Comparison of ENCODE assay signal across 15 mouse cellular contexts in genomic region chr9:51518376-51518775, GRCm38 (mm10).
DNase-seq lines count a peak whose midpoint lies in the region; ATAC-seq and TF ChIP-seq lines count a peak whose summit lies in the region.
"Had no signal": no experiment of that assay in that cellular context is flagged by ENCODE, and none has a peak within 500 bp of the region (broad histone marks: within the 10 kb centered on the region; RNA-seq: fewer than 3 reads in every experiment).

No protein-coding gene starts in this region.

- no peak for TF ChIP-seq CTCF in midbrain, postnatal 0 days (IDR thresholded peaks at IDR 0.05)

- no peak overlapping the region for H3K4me3 ChIP-seq in embryonic facial prominence, embryonic 14.5 days (ENCODE audit: low read depth, low read length)
- no peak overlapping the region for H3K4me3 ChIP-seq in embryonic facial prominence, embryonic 10.5 days
- no peak overlapping the region for H3K4me3 ChIP-seq in heart, embryonic 10.5 days
- H3K4me3 ChIP-seq in midbrain, postnatal 0 days (ENCODE audit: low read depth, low read length): no peak overlapping the region
- H3K4me3 ChIP-seq in midbrain, embryonic 16.5 days (ENCODE audit: low read depth, low read length): no peak overlapping the region
- H3K4me3 ChIP-seq: forebrain, embryonic 13.5 days; midbrain, embryonic 15.5 days; neural tube, embryonic 15.5 days had no signal

- no peaks in the 10 kb centered on the region for H3K27me3 ChIP-seq in embryonic facial prominence, embryonic 14.5 days (replicated peaks; ENCODE audit: control insufficient read depth, insufficient read depth, low read length)
- H3K27me3 ChIP-seq in embryonic facial prominence, embryonic 10.5 days (replicated peaks; ENCODE audit: low read depth, poor library complexity, severe bottlenecking): no peaks in the 10 kb centered on the region
- no peaks in the 10 kb centered on the region for H3K27me3 ChIP-seq in heart, embryonic 10.5 days (ENCODE audit: insufficient read depth, poor library complexity, severe bottlenecking)
- H3K27me3 ChIP-seq in midbrain, postnatal 0 days (ENCODE audit: insufficient read depth, low read length): no peaks in the 10 kb centered on the region
- no peaks in the 10 kb centered on the region for H3K27me3 ChIP-seq in midbrain, embryonic 16.5 days (ENCODE audit: control insufficient read depth, insufficient read depth, low read depth, low read length)
- H3K27me3 ChIP-seq: forebrain, embryonic 13.5 days; midbrain, embryonic 15.5 days; neural tube, embryonic 15.5 days had no signal

- no peak for ATAC-seq in embryonic facial prominence, embryonic 14.5 days (ENCODE audit: low read depth)
- no peak for ATAC-seq in midbrain, postnatal 0 days (ENCODE audit: low FRiP score)
- no peak for ATAC-seq in midbrain, embryonic 16.5 days
- ATAC-seq: forebrain, embryonic 13.5 days; hindbrain, embryonic 16.5 days; midbrain, embryonic 15.5 days had no signal

- peak; percentile 75 for DNase-seq in embryonic facial prominence, embryonic 14.5 days (ENCODE audit: low spot score)
- no peak for DNase-seq in embryonic facial prominence, embryonic 10.5 days (ENCODE audit: low spot score)
- peak; percentile 36 to 46 for DNase-seq in heart, adult 9 months (ENCODE audit: low spot score in 2 of 2)
- DNase-seq in heart, embryonic 10.5 days (ENCODE audit: low spot score): no peak
- DNase-seq in midbrain, postnatal 0 days (ENCODE audit: low spot score): peak; percentile 58
- no peak for DNase-seq in spleen, postnatal 10 days (ENCODE audit: low spot score in 2 of 2)
- no peak for DNase-seq in natural killer cell, adult 2 months (ENCODE audit: low spot score in 2 of 2)
- DNase-seq: adrenal gland, postnatal 36 days; cerebellum, adult 11-12 months; liver had no signal

- 58% methylated on average over 4 of the region's 4 CpGs for WGBS in embryonic facial prominence, embryonic 14.5 days
- 83% methylated on average over 4 of the region's 4 CpGs for WGBS in embryonic facial prominence, embryonic 10.5 days
- 76% methylated on average over 4 of the region's 4 CpGs for WGBS in heart, embryonic 10.5 days
- WGBS in midbrain, postnatal 0 days: 86% methylated on average over 4 of the region's 4 CpGs
- WGBS in midbrain, embryonic 16.5 days: 96% methylated on average over 4 of the region's 4 CpGs

- no peak overlapping the region for H3K9ac ChIP-seq in embryonic facial prominence, embryonic 14.5 days (ENCODE audit: low read depth, low read length)
- H3K9ac ChIP-seq in midbrain, postnatal 0 days (replicated peaks; ENCODE audit: low read length, poor library complexity, severe bottlenecking): no peak overlapping the region
- H3K9ac ChIP-seq in midbrain, embryonic 16.5 days (ENCODE audit: low read depth, low read length): no peak overlapping the region
- H3K9ac ChIP-seq: forebrain, embryonic 13.5 days; midbrain, embryonic 15.5 days; neural tube, embryonic 15.5 days had no signal

- H3K9me3 ChIP-seq in embryonic facial prominence, embryonic 14.5 days (ENCODE audit: control insufficient read depth, low read length): no peaks in the 10 kb centered on the region
- no peaks in the 10 kb centered on the region for H3K9me3 ChIP-seq in embryonic facial prominence, embryonic 10.5 days
- H3K9me3 ChIP-seq in heart, embryonic 10.5 days: no peaks in the 10 kb centered on the region
- no peaks in the 10 kb centered on the region for H3K9me3 ChIP-seq in midbrain, postnatal 0 days (ENCODE audit: low read length)
- no peaks in the 10 kb centered on the region for H3K9me3 ChIP-seq in midbrain, embryonic 16.5 days (replicated peaks; ENCODE audit: control insufficient read depth, low read length, poor library complexity, severe bottlenecking)
- H3K9me3 ChIP-seq: forebrain, embryonic 13.5 days; midbrain, embryonic 15.5 days; neural tube, embryonic 15.5 days had no signal

- no peak overlapping the region for H3K4me2 ChIP-seq in embryonic facial prominence, embryonic 14.5 days (ENCODE audit: low read depth, low read length)
- H3K4me2 ChIP-seq in midbrain, postnatal 0 days (ENCODE audit: low read depth, low read length, poor library complexity, severe bottlenecking): no peak overlapping the region
- no peak overlapping the region for H3K4me2 ChIP-seq in midbrain, embryonic 16.5 days (ENCODE audit: low read length)
- H3K4me2 ChIP-seq: forebrain, embryonic 13.5 days; midbrain, embryonic 15.5 days; neural tube, embryonic 15.5 days had no signal

- H3K27ac ChIP-seq in embryonic facial prominence, embryonic 14.5 days (replicated peaks; ENCODE audit: low read depth, low read length): no peak overlapping the region
- H3K27ac ChIP-seq in embryonic facial prominence, embryonic 10.5 days (replicated peaks): no peak overlapping the region
- H3K27ac ChIP-seq in heart, embryonic 10.5 days: no peak overlapping the region
- H3K27ac ChIP-seq in midbrain, postnatal 0 days (ENCODE audit: low read depth, low read length): no peak overlapping the region
- H3K27ac ChIP-seq in midbrain, embryonic 16.5 days (ENCODE audit: low read length): no peak overlapping the region
- H3K27ac ChIP-seq: forebrain, embryonic 13.5 days; midbrain, embryonic 15.5 days; neural tube, embryonic 15.5 days had no signal

- no peaks in the 10 kb centered on the region for H3K36me3 ChIP-seq in embryonic facial prominence, embryonic 14.5 days (ENCODE audit: control insufficient read depth, insufficient read depth, low read length)
- H3K36me3 ChIP-seq in embryonic facial prominence, embryonic 10.5 days (replicated peaks): no peaks in the 10 kb centered on the region
- no peaks in the 10 kb centered on the region for H3K36me3 ChIP-seq in heart, embryonic 10.5 days
- no peaks in the 10 kb centered on the region for H3K36me3 ChIP-seq in midbrain, postnatal 0 days (ENCODE audit: insufficient read depth, low read length)
- H3K36me3 ChIP-seq in midbrain, embryonic 16.5 days (ENCODE audit: control insufficient read depth, insufficient read depth, low read length): no peaks in the 10 kb centered on the region
- H3K36me3 ChIP-seq: midbrain, embryonic 15.5 days; neural tube, embryonic 15.5 days had no signal

- H3K4me1 ChIP-seq in embryonic facial prominence, embryonic 14.5 days (ENCODE audit: control insufficient read depth, insufficient read depth, low read length): no peaks in the 10 kb centered on the region
- H3K4me1 ChIP-seq in embryonic facial prominence, embryonic 10.5 days: no peaks in the 10 kb centered on the region
- H3K4me1 ChIP-seq in heart, embryonic 10.5 days: no peaks in the 10 kb centered on the region
- H3K4me1 ChIP-seq in midbrain, postnatal 0 days (ENCODE audit: insufficient read depth, low read length): no peaks in the 10 kb centered on the region
- H3K4me1 ChIP-seq in midbrain, embryonic 16.5 days (ENCODE audit: control insufficient read depth, insufficient read depth, low read length): no peaks in the 10 kb centered on the region
- H3K4me1 ChIP-seq: forebrain, embryonic 13.5 days; midbrain, embryonic 15.5 days; neural tube, embryonic 15.5 days had no signal

Comparison
In these comparisons a context has a peak if more than half of its experiments do, and no peak if none do; other contexts are left out.
1. DNase-seq: peak in embryonic facial prominence, embryonic 14.5 days (single experiment), heart, adult 9 months (2 of 2) and midbrain, postnatal 0 days (single experiment); none in embryonic facial prominence, embryonic 10.5 days (single experiment), heart, embryonic 10.5 days (single experiment), spleen, postnatal 10 days (0 of 2) and natural killer cell, adult 2 months (0 of 2).